Mouse (Mus musculus) intestine, embryonic 14.5 days (tissue): ENCODE results near the gene Smim6. TPM values are rescaled to one million over a fixed set of nuclear protein-coding genes. Genes with fewer than 3 reads are reported as not detected.
A peak's percentile ranks its signal among the peaks of the same experiment; 100 is the strongest.

Experiments used
- ATAC-seq: fragments of 200-750 bp; cut with Nextera tagmentation; replicated peaks from 2 replicates; pipeline ENCODE4 v1.8.0; 2017; ENCODE audit warnings: low read depth, moderate number of reproducible peaks, moderate TSS enrichment, moderate library complexity; ENCODE audit not compliant: low FRiP score, low TSS enrichment
- DNase-seq: peaks from one replicate; pipeline ENCODE4 v3.0.0-alpha.2; 2018; ENCODE audit warnings: low spot score
- H3K27ac ChIP-seq: fragments of 300-500 bp; sonication (generic); 2 replicates; pipeline ENCODE4 v1.5.1; 2014; ENCODE audit warnings: low read depth, mild to moderate bottlenecking, control low read depth
- H3K27me3 ChIP-seq: fragments of 300-500 bp; sonication (generic); replicated peaks from 2 replicates; pipeline ENCODE4 v1.6.1; 2014; ENCODE audit warnings: low read length, control low read depth; ENCODE audit not compliant: control insufficient read depth, insufficient read depth
- H3K36me3 ChIP-seq: fragments of 300-500 bp; sonication (generic); 2 replicates; pipeline ENCODE4 v1.6.1; 2014; ENCODE audit warnings: low read length, control low read depth; ENCODE audit not compliant: control insufficient read depth, insufficient read depth
- H3K4me1 ChIP-seq: fragments of 300-500 bp; sonication (generic); replicated peaks from 2 replicates; pipeline ENCODE4 v1.6.1; 2014; ENCODE audit warnings: low read length, control low read depth, mixed read lengths; ENCODE audit not compliant: control insufficient read depth, insufficient read depth
- H3K4me2 ChIP-seq: fragments of 300-500 bp; sonication (generic); 2 replicates; pipeline ENCODE4 v1.6.1; 2014; ENCODE audit warnings: low read length
- H3K4me3 ChIP-seq: fragments of 300-500 bp; sonication (generic); 2 replicates; pipeline ENCODE4 v1.5.1; 2014; ENCODE audit warnings: low read depth, low read length, control low read depth, mixed read lengths
- H3K9ac ChIP-seq: fragments of 300-500 bp; sonication (generic); 2 replicates; pipeline ENCODE4 v1.6.1; 2014; ENCODE audit warnings: mild to moderate bottlenecking, low read length
- H3K9me3 ChIP-seq: fragments of 300-500 bp; sonication (generic); 2 replicates; pipeline ENCODE4 v1.6.1; 2016; ENCODE audit warnings: low read length, control low read depth; ENCODE audit not compliant: control insufficient read depth
- WGBS: fragments of 180-500 bp; shearing (Covaris S2); extraction: QIAGEN DNeasy Blood & Tissue Kit; methylation state at CpG from one replicate; pipeline ENCODE4 v1.1.7; 2014; 5-methylcytosine and 5-hydroxymethylcytosine counted together
- polyA plus RNA-seq: library from polyadenylated mRNA; unstranded; fragments of >200 nt; fragmentation: Nextera tagmentation; extraction: Ambion mirVana; gene quantifications from 2 replicates; pipeline ENCODE4 v1.2.1, GENCODE M21; 2014

Gene Smim6
- polyA plus RNA-seq, 1 experiment from 2014 or later = 24.5 TPM

DNA sequence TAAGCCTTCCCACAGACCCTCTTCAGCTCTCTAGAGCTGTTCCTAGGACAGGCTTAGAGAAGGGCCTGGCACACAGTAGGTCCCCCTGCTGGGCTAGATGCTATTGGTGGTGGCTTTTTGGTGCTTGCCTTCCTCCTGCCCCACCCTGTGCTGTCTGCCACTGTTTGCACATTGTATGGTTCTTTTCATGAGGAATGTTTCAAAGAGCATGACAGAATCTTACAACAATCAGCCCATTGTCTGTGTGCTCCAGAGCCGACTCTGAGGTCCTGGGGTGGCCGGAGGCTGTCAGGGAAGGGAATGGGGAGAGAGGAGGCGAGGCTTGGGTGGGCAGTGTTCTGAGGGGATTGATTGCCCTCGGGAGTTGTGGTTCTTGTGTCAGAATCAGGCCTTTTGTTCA, 44.6 kb downstream of the Smim6 start:
- no peak overlapping the region for H3K4me3 ChIP-seq
- H3K36me3 ChIP-seq = peaks cover 69% of the 10 kb centered on the region
- H3K9ac ChIP-seq = no peak overlapping the region
- no peaks in the 10 kb centered on the region for H3K9me3 ChIP-seq
- peak overlapping the region; percentile 62 for H3K27ac ChIP-seq
- WGBS = 59% methylated on average over 4 of the region's 4 CpGs
- no peak; the same call in 1 of the 2 replicates for ATAC-seq
- DNase-seq = peak; percentile 57
- no peaks in the 10 kb centered on the region for H3K27me3 ChIP-seq
- no peaks in the 10 kb centered on the region for H3K4me1 ChIP-seq
- no peak overlapping the region for H3K4me2 ChIP-seq

DNA sequence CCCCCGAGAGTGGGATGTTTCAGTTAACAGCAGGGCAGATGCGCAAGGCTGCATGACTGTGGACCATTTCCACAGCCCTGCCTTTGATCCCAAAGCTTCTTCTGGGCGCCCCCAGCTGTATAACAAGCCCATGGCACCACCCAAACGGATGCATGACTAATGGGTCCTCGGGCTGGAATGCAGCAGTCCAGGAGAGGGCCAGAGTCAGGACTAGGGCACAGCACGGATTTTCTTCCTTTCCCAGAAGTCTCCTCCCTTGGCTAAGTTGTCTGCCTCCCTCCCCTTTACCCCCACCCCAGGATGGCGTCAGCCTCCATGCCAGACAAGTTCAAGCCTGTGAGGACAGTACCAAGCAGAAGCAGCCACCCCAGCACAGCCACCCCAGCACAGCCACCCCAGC, 46.2 kb downstream of the Smim6 start:
- no peaks in the 10 kb centered on the region for H3K27me3 ChIP-seq
- no peak overlapping the region for H3K4me2 ChIP-seq
- H3K27ac ChIP-seq = no peak overlapping the region
- WGBS = 71% methylated on average over 7 of the region's 7 CpGs
- no peak for ATAC-seq
- no peak overlapping the region for H3K4me3 ChIP-seq
- peaks cover 70% of the 10 kb centered on the region for H3K36me3 ChIP-seq
- H3K9me3 ChIP-seq = no peaks in the 10 kb centered on the region
- no peak overlapping the region for H3K9ac ChIP-seq
- no peaks in the 10 kb centered on the region for H3K4me1 ChIP-seq
- DNase-seq = no peak

GRCm38 (mm10) chr11:115959018-115959417, 47.2 kb downstream of the Smim6 start:
- no peak for DNase-seq
- 96% methylated on average over 9 of the region's 9 CpGs for WGBS

GRCm38 (mm10) chr11:115962651-115963412, 51.0 kb downstream of the Smim6 start:
- Histone ChIP-seq H3K27ac (no peak overlapping the region), H3K27me3 (no peaks in the 10 kb centered on the region), H3K4me3 (no peak overlapping the region), H3K4me2 (no peak overlapping the region), H3K36me3 (peaks cover 81% of the 10 kb centered on the region), H3K9me3 (no peaks in the 10 kb centered on the region), H3K9ac (no peak overlapping the region), H3K4me1 (no peaks in the 10 kb centered on the region)
- 90% methylated on average over 9 of the region's 9 CpGs for WGBS
- DNase-seq (no peak), ATAC-seq (no peak)

More at GRCm38 (mm10) chr11:115959018-115959417, 47.2 kb downstream of the Smim6 start:
- H3K36me3 ChIP-seq = peaks cover 70% of the 10 kb centered on the region
- H3K9me3 ChIP-seq = no peaks in the 10 kb centered on the region
- H3K27ac ChIP-seq = no peak overlapping the region
- H3K4me1 ChIP-seq = no peaks in the 10 kb centered on the region
- no peak overlapping the region for H3K9ac ChIP-seq
- no peak overlapping the region for H3K4me2 ChIP-seq
- H3K4me3 ChIP-seq = no peak overlapping the region
- H3K27me3 ChIP-seq = no peaks in the 10 kb centered on the region
- no peak for ATAC-seq

Other genes with a start within 250 kb of the Smim6 start
- 39.4 and 52.3 TPM in 2 replicates for gene Grb2, start 203.4 kb upstream of the Smim6 start, polyA plus RNA-seq
- 14.6 and 15.7 TPM in 2 replicates for gene Tmem94, start 146.6 kb upstream of the Smim6 start, polyA plus RNA-seq
- 14.9 and 15.3 TPM in 2 replicates for gene Caskin2, start 98.4 kb upstream of the Smim6 start, polyA plus RNA-seq
- 29.5 and 30.7 TPM in 2 replicates for gene Tsen54, start 97.3 kb upstream of the Smim6 start, polyA plus RNA-seq
- gene Llgl2, start 88.0 kb upstream of the Smim6 start, polyA plus RNA-seq = 46.3 and 59.2 TPM in 2 replicates
- gene Myo15b, start 53.6 kb upstream of the Smim6 start, polyA plus RNA-seq = 32.9 and 44.8 TPM in 2 replicates
- 1.1 and 2.5 TPM in 2 replicates for gene Smim5, start 12.1 kb upstream of the Smim6 start, polyA plus RNA-seq
- 37.3 and 38.6 TPM in 2 replicates for gene Sap30bp, start 21.3 kb downstream of the Smim6 start, polyA plus RNA-seq
- gene Recql5, start 21.5 kb downstream of the Smim6 start, polyA plus RNA-seq = 18.5 and 20.7 TPM in 2 replicates
- 4.8 and 5.5 TPM in 2 replicates for gene Itgb4, start 62.7 kb downstream of the Smim6 start, polyA plus RNA-seq
- 235 and 236 TPM in 2 replicates for gene Galk1, start 100.7 kb downstream of the Smim6 start, polyA plus RNA-seq
- gene H3f3b, start 115.9 kb downstream of the Smim6 start, polyA plus RNA-seq = 1,654 and 1,734 TPM in 2 replicates
- 29.8 and 34.5 TPM in 2 replicates for gene Unk, start 118.3 kb downstream of the Smim6 start, polyA plus RNA-seq
- 2.6 and 3.5 TPM in 2 replicates for gene Unc13d, start 165.9 kb downstream of the Smim6 start, polyA plus RNA-seq
- gene Wbp2, start 175.0 kb downstream of the Smim6 start, polyA plus RNA-seq = 78.0 and 85.0 TPM in 2 replicates
- 10.8 and 13.1 TPM in 2 replicates for gene Trim47, start 215.2 kb downstream of the Smim6 start, polyA plus RNA-seq
- 5.3 and 5.5 TPM in 2 replicates for gene Trim65, start 219.1 kb downstream of the Smim6 start, polyA plus RNA-seq
- gene Mrpl38, start 226.9 kb downstream of the Smim6 start, polyA plus RNA-seq = 111 and 113 TPM in 2 replicates